Mouse (Mus musculus) bone marrow macrophage, adult 2 months (primary cell): Measurements from ENCODE around the gene Col4a1.

ENCODE experiments used
- CTCF ChIP-seq: IDR thresholded peaks from 2 replicates; pipeline ENCODE4 v1.5.1; 2012; ENCODE audit warnings: low read depth, mild to moderate bottlenecking, low read length, moderate library complexity
- POLR2A ChIP-seq: IDR thresholded peaks from 2 replicates; pipeline ENCODE4 v1.6.1; 2012; ENCODE audit warnings: mild to moderate bottlenecking, low read depth, low read length, borderline replicate concordance

- TF ChIP-seq POLR2A, result no peak
- no peak for TF ChIP-seq CTCF
Observed at GRCm38 (mm10) chr8:11335238-11335637, 22.6 kb upstream of the Col4a1 start.
